Mouse (Mus musculus) E14TG2a.4 (cell line): ENCODE measurements around the gene Medag.

ENCODE experiments used
- CTCF ChIP-seq: conservative IDR thresholded peaks from 2 replicates; pipeline ENCODE4 v1.5.1; 2014; ENCODE audit warnings: low read length
- POU5F1 ChIP-seq: IDR thresholded peaks from 2 replicates; pipeline ENCODE4 v1.6.1; 2014; ENCODE audit warnings: low read length, borderline replicate concordance

DNA sequence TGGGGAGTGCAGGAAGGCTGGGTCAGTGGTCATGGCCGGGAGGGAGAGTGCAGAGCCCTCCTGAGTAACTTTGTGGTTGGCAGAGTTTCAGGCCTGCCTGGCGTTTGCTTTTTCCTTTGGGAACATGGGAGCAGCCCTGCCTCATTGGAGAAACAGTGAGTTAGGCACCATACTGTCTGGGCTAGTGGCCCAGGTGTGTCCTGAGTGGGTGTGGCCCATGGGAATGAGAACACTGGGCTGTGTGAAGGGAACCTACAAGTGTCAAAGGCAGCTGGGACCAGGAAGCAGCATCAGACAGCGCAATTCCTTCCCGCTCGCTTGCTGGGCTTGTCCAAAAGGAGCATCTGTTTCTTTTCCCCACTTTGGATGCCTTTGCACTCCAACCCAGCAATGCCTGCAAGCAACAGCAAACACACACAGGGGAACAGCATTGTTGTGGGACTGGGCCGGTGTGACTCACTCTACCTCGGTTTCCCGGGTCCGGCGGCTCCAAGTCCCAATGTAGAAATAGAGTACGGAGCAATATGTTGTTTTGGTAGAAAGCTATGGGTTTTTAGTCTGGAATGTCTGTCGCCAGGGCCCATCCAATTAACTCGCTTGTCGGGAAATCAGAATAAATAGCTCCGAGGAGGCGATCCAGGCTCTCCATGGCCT lies 32.3 kb upstream of the Medag start:
- TF ChIP-seq CTCF (no peak), POU5F1 (no peak)
